Mouse (Mus musculus): ENCODE data around the gene Tsc1. TPM values are rescaled to one million over a fixed set of nuclear protein-coding genes. Genes with fewer than 3 reads are reported as not detected.

The Tsc1 gene
- polyA plus RNA-seq, 1 experiment from 2014 or later: 3.7 TPM

- ATAC-seq: no peak
- no peaks in the 10 kb centered on the region for H3K27me3 ChIP-seq (ENCODE audit: insufficient read depth, low read length)
- 0 out of 2 replicates have a peak overlapping the region, but pooled peaks have one; percentile 22 for H3K27ac ChIP-seq (ENCODE audit: low read depth)
- H3K4me3 ChIP-seq (ENCODE audit: low read depth, low read length): no peak overlapping the region
- peaks cover 52% of the 10 kb centered on the region for H3K36me3 ChIP-seq (replicated peaks; ENCODE audit: insufficient read depth, low read length)
- H3K4me2 ChIP-seq (ENCODE audit: low read depth, low read length): no peak overlapping the region
- WGBS (ENCODE audit: insufficient replicate concordance): 85% methylated on average over 17 of the region's 17 CpGs
- DNase-seq: no peak
- TF ChIP-seq EP300 (IDR thresholded peaks at IDR 0.05; ENCODE audit: low read depth) (no peak), CTCF (IDR thresholded peaks at IDR 0.05; ENCODE audit: low read depth) (no peak)
- H3K9ac ChIP-seq (replicated peaks): no peak overlapping the region
- no peaks in the 10 kb centered on the region for H3K9me3 ChIP-seq (ENCODE audit: low read length)
- H3K4me1 ChIP-seq (ENCODE audit: insufficient read depth): peaks cover 20% of the 10 kb centered on the region
These were observed 29.6 kb upstream of the Tsc1 start for GRCm38 (mm10) chr2:28611407-28611787.

DNA sequence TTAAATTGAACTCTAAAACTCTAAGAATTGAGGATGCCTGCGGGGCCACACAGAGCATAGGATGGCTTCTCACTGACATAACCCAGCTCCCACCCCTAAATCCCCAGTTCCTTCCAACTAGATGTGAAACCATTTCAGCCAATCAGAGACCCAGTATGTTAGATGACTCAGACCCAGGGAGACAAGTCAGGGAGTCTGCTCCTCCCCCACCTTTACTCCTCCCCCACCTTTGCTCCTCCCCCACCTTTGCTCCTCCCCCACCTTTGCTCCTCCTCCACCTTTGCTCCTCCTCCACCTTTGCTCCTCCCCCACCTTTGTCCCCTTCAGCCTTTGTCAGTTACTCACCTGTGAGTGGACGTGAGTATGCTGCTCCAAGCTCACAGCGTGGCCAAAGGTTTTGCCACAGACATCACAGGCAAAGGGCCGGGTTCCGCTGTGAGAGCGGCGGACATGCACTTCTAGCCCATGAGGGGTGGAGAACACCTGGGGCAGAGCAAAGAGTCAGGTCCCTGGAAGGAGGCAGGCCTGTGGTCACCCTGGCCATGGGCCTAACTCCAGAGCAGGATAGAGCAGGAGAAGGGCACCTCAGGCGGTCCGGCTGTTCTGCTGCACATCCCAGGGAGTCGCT, 28.5 kb upstream of the Tsc1 start:
- Histone ChIP-seq H3K27me3 (ENCODE audit: insufficient read depth, low read length) (no peaks in the 10 kb centered on the region), H3K4me3 (ENCODE audit: low read depth, low read length) (no peak overlapping the region), H3K36me3 (replicated peaks; ENCODE audit: insufficient read depth, low read length) (peaks cover 52% of the 10 kb centered on the region), H3K9me3 (ENCODE audit: low read length) (no peaks in the 10 kb centered on the region), H3K4me2 (ENCODE audit: low read depth, low read length) (no peak overlapping the region), H3K4me1 (ENCODE audit: insufficient read depth) (peaks cover 17% of the 10 kb centered on the region), H3K9ac (replicated peaks) (no peak overlapping the region), H3K27ac (ENCODE audit: low read depth) (no peak overlapping the region)
- ATAC-seq: no peak
- TF ChIP-seq EP300 (IDR thresholded peaks at IDR 0.05; ENCODE audit: low read depth) (no peak), CTCF (IDR thresholded peaks at IDR 0.05; ENCODE audit: low read depth) (no peak)
- WGBS (ENCODE audit: insufficient replicate concordance): 90% methylated on average over 10 of the region's 10 CpGs
- DNase-seq: no peak

GRCm38 (mm10) chr2:28613599-28613998, 27.4 kb upstream of the Tsc1 start:
- WGBS (ENCODE audit: insufficient replicate concordance): 94% methylated on average over 10 of the region's 10 CpGs
- H3K27ac ChIP-seq (ENCODE audit: low read depth): no peak overlapping the region
- ATAC-seq: no peak
- DNase-seq: no peak
- H3K4me3 ChIP-seq (ENCODE audit: low read depth, low read length): no peak overlapping the region
- H3K36me3 ChIP-seq (replicated peaks; ENCODE audit: insufficient read depth, low read length): peaks cover 50% of the 10 kb centered on the region
- no peak overlapping the region for H3K9ac ChIP-seq (replicated peaks)
- no peak overlapping the region for H3K4me2 ChIP-seq (ENCODE audit: low read depth, low read length)
- no peaks in the 10 kb centered on the region for H3K27me3 ChIP-seq (ENCODE audit: insufficient read depth, low read length)
- peaks cover 24% of the 10 kb centered on the region for H3K4me1 ChIP-seq (ENCODE audit: insufficient read depth)
- H3K9me3 ChIP-seq (ENCODE audit: low read length): no peaks in the 10 kb centered on the region
- TF ChIP-seq CTCF (IDR thresholded peaks at IDR 0.05; ENCODE audit: low read depth) (no peak), EP300 (IDR thresholded peaks at IDR 0.05; ENCODE audit: low read depth) (no peak)

GRCm38 (mm10) chr2:28616358-28616757, 24.7 kb upstream of the Tsc1 start:
- H3K27ac ChIP-seq (ENCODE audit: low read depth): peak overlapping the region; percentile 90
- ATAC-seq: peak; percentile 59
- WGBS (ENCODE audit: insufficient replicate concordance): 35% methylated on average over 5 of the region's 5 CpGs
- peak overlapping the region; percentile 73 for H3K4me2 ChIP-seq (ENCODE audit: low read depth, low read length)
- H3K36me3 ChIP-seq (replicated peaks; ENCODE audit: insufficient read depth, low read length): peaks cover 30% of the 10 kb centered on the region
- peak overlapping the region; percentile 62 for H3K4me3 ChIP-seq (ENCODE audit: low read depth, low read length)
- peak; percentile 63 for DNase-seq
- H3K9ac ChIP-seq (replicated peaks): peak overlapping the region; percentile 55
- H3K4me1 ChIP-seq (ENCODE audit: insufficient read depth): peaks cover 33% of the 10 kb centered on the region
- H3K27me3 ChIP-seq (ENCODE audit: insufficient read depth, low read length): peaks cover 3% of the 10 kb centered on the region; the same call in 1 of the 2 replicates
- no peak for TF ChIP-seq EP300 (IDR thresholded peaks at IDR 0.05; ENCODE audit: low read depth)
- peak; percentile 73 for TF ChIP-seq CTCF (IDR thresholded peaks at IDR 0.05; ENCODE audit: low read depth)
- no peaks in the 10 kb centered on the region for H3K9me3 ChIP-seq (ENCODE audit: low read length)

- H3K27ac ChIP-seq (ENCODE audit: low read depth): peak overlapping the region; percentile 90
- TF ChIP-seq EP300 (IDR thresholded peaks at IDR 0.05; ENCODE audit: low read depth) (peak; percentile 96), CTCF (IDR thresholded peaks at IDR 0.05; ENCODE audit: low read depth) (no peak)
- H3K9ac ChIP-seq (replicated peaks): peak overlapping the region; percentile 62
- H3K36me3 ChIP-seq (replicated peaks; ENCODE audit: insufficient read depth, low read length): peaks cover 25% of the 10 kb centered on the region
- peak overlapping the region; percentile 62 for H3K4me3 ChIP-seq (ENCODE audit: low read depth, low read length)
- H3K27me3 ChIP-seq (ENCODE audit: insufficient read depth, low read length): peaks cover 3% of the 10 kb centered on the region; the same call in 1 of the 2 replicates
- peak overlapping the region; percentile 73 for H3K4me2 ChIP-seq (ENCODE audit: low read depth, low read length)
- ATAC-seq (peak; percentile 84), DNase-seq (peak; percentile 74)
- WGBS (ENCODE audit: insufficient replicate concordance): 60% methylated on average over 9 of the region's 9 CpGs
- no peaks in the 10 kb centered on the region for H3K9me3 ChIP-seq (ENCODE audit: low read length)
- H3K4me1 ChIP-seq (ENCODE audit: insufficient read depth): peaks cover 33% of the 10 kb centered on the region
These were observed 24.2 kb upstream of the Tsc1 start for GRCm38 (mm10) chr2:28616874-28617273.

- peaks cover 36% of the 10 kb centered on the region for H3K4me1 ChIP-seq (ENCODE audit: insufficient read depth)
- TF ChIP-seq CTCF (IDR thresholded peaks at IDR 0.05; ENCODE audit: low read depth) (no peak), EP300 (IDR thresholded peaks at IDR 0.05; ENCODE audit: low read depth) (no peak)
- H3K27ac ChIP-seq (ENCODE audit: low read depth): peak overlapping the region; percentile 90
- DNase-seq (peak; percentile 26), ATAC-seq (peak; percentile 24)
- H3K9me3 ChIP-seq (ENCODE audit: low read length): no peaks in the 10 kb centered on the region
- H3K4me3 ChIP-seq (ENCODE audit: low read depth, low read length): peak overlapping the region; percentile 62
- 49% methylated on average over 8 of the region's 8 CpGs for WGBS (ENCODE audit: insufficient replicate concordance)
- peaks cover 16% of the 10 kb centered on the region for H3K36me3 ChIP-seq (replicated peaks; ENCODE audit: insufficient read depth, low read length)
- H3K27me3 ChIP-seq (ENCODE audit: insufficient read depth, low read length): peaks cover 3% of the 10 kb centered on the region; the same call in 1 of the 2 replicates
- peak overlapping the region; percentile 62 for H3K9ac ChIP-seq (replicated peaks)
- peak overlapping the region; percentile 73 for H3K4me2 ChIP-seq (ENCODE audit: low read depth, low read length)
These were observed 23.2 kb upstream of the Tsc1 start for GRCm38 (mm10) chr2:28617498-28618486.

Measured in liver, postnatal 0 days (tissue).